Mouse (Mus musculus) embryonic facial prominence, embryonic 11.5 days (tissue): Measurements from ENCODE around the gene Zfp385c. TPM values are rescaled to one million over a fixed set of nuclear protein-coding genes. Genes with fewer than 3 reads are reported as not detected.

Experiments
- ATAC-seq: fragments of 200-750 bp; cut with Nextera tagmentation; replicated peaks from 2 replicates; pipeline ENCODE4 v1.8.0; 2017; ENCODE audit warnings: low read depth; ENCODE audit not compliant: insufficient number of reproducible peaks, low FRiP score, low TSS enrichment
- DNase-seq: peaks from one replicate; pipeline ENCODE4 v3.0.0-alpha.2; 2015; ENCODE audit warnings: low spot score
- H3K27ac ChIP-seq: fragments of 300-500 bp; sonication (generic); replicated peaks from 2 replicates; pipeline ENCODE4 v1.5.1; 2014; ENCODE audit warnings: mild to moderate bottlenecking, low read depth, low read length, control low read depth
- H3K27me3 ChIP-seq: fragments of 300-500 bp; sonication (generic); 2 replicates; pipeline ENCODE4 v1.6.1; 2014; ENCODE audit warnings: mild to moderate bottlenecking, low read length, moderate library complexity, mixed read lengths; ENCODE audit not compliant: control insufficient read depth, insufficient read depth
- H3K36me3 ChIP-seq: fragments of 300-500 bp; sonication (generic); replicated peaks from 2 replicates; pipeline ENCODE4 v1.6.1; 2014; ENCODE audit warnings: low read depth, mild to moderate bottlenecking, low read length, moderate library complexity, mixed read lengths; ENCODE audit not compliant: control insufficient read depth, insufficient read depth
- H3K4me1 ChIP-seq: fragments of 300-500 bp; sonication (generic); 2 replicates; pipeline ENCODE4 v1.6.1; 2014; ENCODE audit warnings: low read length, mixed read lengths; ENCODE audit not compliant: control insufficient read depth, insufficient read depth
- H3K4me2 ChIP-seq: fragments of 300-500 bp; sonication (generic); 2 replicates; pipeline ENCODE4 v1.6.1; 2014; ENCODE audit warnings: low read depth, mild to moderate bottlenecking, control low read depth, low read length, moderate library complexity
- H3K4me3 ChIP-seq: fragments of 300-500 bp; sonication (generic); 2 replicates; pipeline ENCODE4 v1.5.1; 2014; ENCODE audit warnings: low read depth, low read length, control low read depth
- H3K9ac ChIP-seq: fragments of 300-500 bp; sonication (generic); replicated peaks from 2 replicates; pipeline ENCODE4 v1.6.1; 2014; ENCODE audit warnings: mild to moderate bottlenecking, control low read depth, low read length
- H3K9me3 ChIP-seq: fragments of 300-500 bp; sonication (generic); replicated peaks from 2 replicates; pipeline ENCODE4 v1.6.1; 2016; ENCODE audit warnings: mild to moderate bottlenecking, low read length, inconsistent platforms, mixed read lengths; ENCODE audit not compliant: control insufficient read depth
- WGBS: fragments of 180-500 bp; shearing (Covaris S2); extraction: QIAGEN DNeasy Blood & Tissue Kit; methylation state at CpG from one replicate; pipeline ENCODE4 v1.1.7; 2014; 5-methylcytosine and 5-hydroxymethylcytosine counted together
- polyA plus RNA-seq: library from polyadenylated mRNA; unstranded; fragments of >200 nt; fragmentation: Nextera tagmentation; extraction: Ambion mirVana; gene quantifications from 2 replicates; pipeline ENCODE4 v1.2.1, GENCODE M21; 2014

Gene Zfp385c
- polyA plus RNA-seq, 1 experiment from 2014 or later = 1.2 TPM

- ATAC-seq = no peak
- H3K27ac ChIP-seq = no peak overlapping the region
Observed at GRCm38 (mm10) chr11:100721776-100722492, 29.7 kb upstream of the Zfp385c start.

GRCm38 (mm10) chr11:100721254-100721653, 29.0 kb upstream of the Zfp385c start:
- Histone ChIP-seq H3K9ac (no peak overlapping the region), H3K27me3 (no peaks in the 10 kb centered on the region), H3K36me3 (peaks cover 7% of the 10 kb centered on the region), H3K9me3 (no peaks in the 10 kb centered on the region), H3K27ac (no peak overlapping the region), H3K4me3 (no peak overlapping the region), H3K4me1 (no peaks in the 10 kb centered on the region), H3K4me2 (no peak overlapping the region)
- ATAC-seq = no peak
- no peak for DNase-seq
- WGBS = 73% methylated on average over 4 of the region's 4 CpGs

More at GRCm38 (mm10) chr11:100721776-100722492, 29.7 kb upstream of the Zfp385c start:
- no peaks in the 10 kb centered on the region for H3K4me1 ChIP-seq
- no peak for DNase-seq
- no peak overlapping the region for H3K9ac ChIP-seq
- 73% methylated on average over 8 of the region's 8 CpGs for WGBS
- no peak overlapping the region for H3K4me2 ChIP-seq
- H3K27me3 ChIP-seq = no peaks in the 10 kb centered on the region
- H3K4me3 ChIP-seq = no peak overlapping the region
- no peaks in the 10 kb centered on the region for H3K9me3 ChIP-seq
- peaks cover 4% of the 10 kb centered on the region for H3K36me3 ChIP-seq

- no peak overlapping the region for H3K4me2 ChIP-seq
- H3K27ac ChIP-seq = no peak overlapping the region
- DNase-seq = no peak
- no peaks in the 10 kb centered on the region for H3K9me3 ChIP-seq
- no peak overlapping the region for H3K9ac ChIP-seq
- no peak for ATAC-seq
- no peaks in the 10 kb centered on the region for H3K27me3 ChIP-seq
- peaks cover 7% of the 10 kb centered on the region for H3K36me3 ChIP-seq
- no peaks in the 10 kb centered on the region for H3K4me1 ChIP-seq
- no peak overlapping the region for H3K4me3 ChIP-seq
- WGBS = 76% methylated on average over 5 of the region's 5 CpGs
Observed at GRCm38 (mm10) chr11:100720345-100720744, 28.1 kb upstream of the Zfp385c start.

DNA sequence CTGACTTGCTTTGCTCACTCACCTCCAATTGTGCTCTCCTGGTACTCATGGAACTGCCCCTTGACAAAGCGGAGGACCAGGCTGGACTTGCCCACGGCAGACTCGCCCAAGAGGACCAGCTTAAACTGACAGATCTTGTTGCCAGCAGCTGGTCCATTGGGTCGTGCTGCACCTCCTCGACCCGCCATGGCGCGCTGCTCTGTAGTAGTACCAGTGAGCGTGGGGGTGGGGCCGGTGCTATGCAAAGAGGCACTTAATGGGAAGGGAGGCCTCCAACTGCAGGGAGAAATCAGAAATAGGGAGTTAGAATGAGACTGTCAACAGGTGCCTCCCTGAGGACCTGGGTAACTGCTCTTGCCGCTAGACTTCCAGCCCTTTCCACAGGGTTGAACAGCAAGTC, 27.6 kb upstream of the Zfp385c start:
- no peak for DNase-seq
- no peak overlapping the region for H3K4me3 ChIP-seq
- no peaks in the 10 kb centered on the region for H3K27me3 ChIP-seq
- H3K27ac ChIP-seq = no peak overlapping the region
- no peak overlapping the region for H3K4me2 ChIP-seq
- H3K9me3 ChIP-seq = no peaks in the 10 kb centered on the region
- no peak for ATAC-seq
- no peaks in the 10 kb centered on the region for H3K4me1 ChIP-seq
- WGBS = 85% methylated on average over 11 of the region's 11 CpGs
- no peak overlapping the region for H3K9ac ChIP-seq
- peaks cover 7% of the 10 kb centered on the region for H3K36me3 ChIP-seq

GRCm38 (mm10) chr11:100719312-100719711, 27.1 kb upstream of the Zfp385c start:
- no peak for ATAC-seq
- no peaks in the 10 kb centered on the region for H3K9me3 ChIP-seq
- no peak overlapping the region for H3K4me3 ChIP-seq
- H3K36me3 ChIP-seq = peaks cover 7% of the 10 kb centered on the region
- no peaks in the 10 kb centered on the region for H3K27me3 ChIP-seq
- 70% methylated on average over 3 of the region's 3 CpGs for WGBS
- peaks cover 1% of the 10 kb centered on the region; the same call in 1 of the 2 replicates for H3K4me1 ChIP-seq
- no peak overlapping the region for H3K4me2 ChIP-seq
- no peak overlapping the region for H3K27ac ChIP-seq
- H3K9ac ChIP-seq = no peak overlapping the region
- no peak for DNase-seq

DNA sequence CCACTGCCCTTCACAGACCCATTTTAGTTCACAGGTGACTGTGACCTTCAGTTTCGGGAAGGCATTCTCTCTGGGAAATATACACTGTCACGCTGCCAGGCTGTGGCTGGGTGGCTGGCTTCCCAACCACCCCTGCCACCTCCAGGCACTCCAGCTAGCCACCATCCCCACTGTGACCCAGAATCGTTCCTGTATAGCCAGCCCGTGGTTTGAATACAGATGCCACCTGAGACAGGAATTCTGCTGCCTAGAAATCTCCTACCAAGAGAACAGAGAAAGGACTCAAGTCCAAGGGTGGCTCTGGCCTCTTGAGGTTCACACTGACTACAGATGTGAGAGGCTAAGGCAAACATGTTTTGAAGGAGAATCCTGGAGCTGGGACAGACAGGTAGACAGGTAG, 26.6 kb upstream of the Zfp385c start:
- no peaks in the 10 kb centered on the region for H3K9me3 ChIP-seq
- no peak overlapping the region for H3K27ac ChIP-seq
- H3K36me3 ChIP-seq = peaks cover 7% of the 10 kb centered on the region
- H3K27me3 ChIP-seq = no peaks in the 10 kb centered on the region
- 87% methylated on average over 4 of the region's 4 CpGs for WGBS
- no peak for ATAC-seq
- H3K4me3 ChIP-seq = no peak overlapping the region
- H3K4me1 ChIP-seq = peaks cover 6% of the 10 kb centered on the region
- no peak overlapping the region for H3K4me2 ChIP-seq
- DNase-seq = no peak
- no peak overlapping the region for H3K9ac ChIP-seq

- H3K9ac ChIP-seq = no peak overlapping the region
- peaks cover 9% of the 10 kb centered on the region for H3K4me1 ChIP-seq
- no peaks in the 10 kb centered on the region for H3K9me3 ChIP-seq
- WGBS = 94% methylated on average over 7 of the region's 7 CpGs
- ATAC-seq (no peak), DNase-seq (no peak)
- peaks cover 7% of the 10 kb centered on the region for H3K36me3 ChIP-seq
- no peak overlapping the region for H3K4me3 ChIP-seq
- H3K4me2 ChIP-seq = no peak overlapping the region
- H3K27me3 ChIP-seq = no peaks in the 10 kb centered on the region
- H3K27ac ChIP-seq = no peak overlapping the region
Observed at GRCm38 (mm10) chr11:100718462-100718861, 26.2 kb upstream of the Zfp385c start.

DNA sequence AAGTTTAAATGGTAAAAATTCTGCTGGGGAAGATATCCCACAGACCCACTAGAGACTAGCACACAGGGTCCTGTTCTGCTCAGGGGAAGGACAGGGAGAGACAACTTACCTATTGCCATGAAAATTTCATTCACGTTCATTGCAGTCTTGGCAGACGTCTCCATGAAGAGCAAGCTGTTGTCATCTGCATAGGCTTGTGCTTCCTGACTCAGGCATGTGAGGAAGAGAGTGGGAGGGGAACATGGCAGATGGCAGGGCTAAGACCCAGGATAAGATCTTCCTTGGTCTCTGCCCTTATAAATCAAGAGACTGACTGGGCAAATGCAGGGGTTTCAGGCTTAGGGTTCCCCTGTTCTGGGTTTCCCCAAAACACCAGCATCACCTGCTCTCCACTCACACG, 24.4 kb upstream of the Zfp385c start:
- Histone ChIP-seq H3K4me3 (no peak overlapping the region), H3K27ac (no peak overlapping the region), H3K36me3 (peaks cover 7% of the 10 kb centered on the region), H3K4me1 (peaks cover 9% of the 10 kb centered on the region), H3K4me2 (no peak overlapping the region), H3K9me3 (no peaks in the 10 kb centered on the region), H3K9ac (no peak overlapping the region), H3K27me3 (no peaks in the 10 kb centered on the region)
- 91% methylated on average over 3 of the region's 3 CpGs for WGBS
- ATAC-seq (no peak), DNase-seq (no peak)
